Mouse (Mus musculus): ENCODE data around the gene Elovl6. TPM values are rescaled to one million over a fixed set of nuclear protein-coding genes. Genes with fewer than 3 reads are reported as not detected.

The Elovl6 gene
- total RNA-seq, 2 experiments from 2014 or later, result 52.7 to 54.6 TPM

DNA sequence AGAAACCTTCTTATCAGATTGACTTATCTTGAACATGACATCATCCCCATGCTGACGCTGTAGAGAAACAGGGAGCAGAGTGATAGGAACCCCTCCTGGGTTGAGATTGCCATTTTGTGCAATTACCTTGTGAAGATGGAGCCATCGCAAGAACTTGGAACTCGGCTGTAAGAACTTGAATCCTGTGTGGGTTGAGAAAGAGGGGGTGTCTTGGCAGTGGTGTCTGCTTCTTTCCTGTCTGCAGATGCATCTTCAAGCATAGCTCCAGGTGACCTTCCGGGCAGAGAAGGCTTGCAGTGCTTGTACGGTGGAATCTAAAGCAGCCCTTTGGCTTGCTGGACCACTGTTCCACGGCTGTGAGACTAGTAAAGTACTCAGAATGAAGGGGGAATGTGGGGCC, 63.9 kb downstream of the Elovl6 start:
- DNase-seq (ENCODE audit: low spot score in 2 of 2), result no peak

DNA sequence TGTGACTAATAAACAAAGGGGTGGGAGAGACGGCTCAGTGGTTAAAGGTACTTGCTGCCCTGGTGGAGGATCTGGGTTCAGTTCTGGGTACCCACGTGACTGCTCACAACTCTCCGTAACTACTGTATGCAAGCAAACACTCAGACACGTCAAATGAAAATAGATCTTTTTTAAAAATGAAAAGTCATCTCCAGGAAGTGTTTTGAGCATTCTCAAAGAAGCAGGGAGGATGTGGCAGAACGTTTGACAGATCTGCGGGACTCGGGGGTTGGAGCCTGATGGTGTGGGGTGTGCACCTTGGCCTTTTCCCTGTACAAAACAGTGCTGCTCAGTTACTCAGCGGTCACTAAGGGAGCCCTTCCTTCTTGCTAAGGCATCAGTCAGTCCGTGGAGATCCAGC, 70.1 kb downstream of the Elovl6 start:
- no peak for DNase-seq (ENCODE audit: low spot score in 2 of 2)

DNA sequence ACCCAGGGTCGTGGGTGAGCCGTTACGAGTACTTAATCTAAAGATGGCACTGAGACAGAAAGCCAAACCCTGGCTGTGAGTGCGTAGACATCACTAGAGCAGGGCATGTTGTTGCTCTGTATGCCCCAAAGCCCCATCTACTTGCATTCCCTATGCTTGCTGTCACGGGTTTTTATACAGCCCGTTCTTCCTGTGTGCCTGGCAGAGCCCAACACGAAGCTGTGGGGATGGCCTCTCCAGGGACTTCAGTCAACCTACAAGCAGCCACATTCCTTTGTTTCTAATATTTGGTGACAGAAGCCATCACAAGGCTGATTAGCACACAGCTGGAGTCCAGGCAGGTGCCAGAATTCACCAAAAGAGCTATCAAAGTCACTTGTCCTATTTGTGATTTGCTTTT, 73.3 kb downstream of the Elovl6 start:
- DNase-seq (ENCODE audit: low spot score in 2 of 2), result no peak

DNA sequence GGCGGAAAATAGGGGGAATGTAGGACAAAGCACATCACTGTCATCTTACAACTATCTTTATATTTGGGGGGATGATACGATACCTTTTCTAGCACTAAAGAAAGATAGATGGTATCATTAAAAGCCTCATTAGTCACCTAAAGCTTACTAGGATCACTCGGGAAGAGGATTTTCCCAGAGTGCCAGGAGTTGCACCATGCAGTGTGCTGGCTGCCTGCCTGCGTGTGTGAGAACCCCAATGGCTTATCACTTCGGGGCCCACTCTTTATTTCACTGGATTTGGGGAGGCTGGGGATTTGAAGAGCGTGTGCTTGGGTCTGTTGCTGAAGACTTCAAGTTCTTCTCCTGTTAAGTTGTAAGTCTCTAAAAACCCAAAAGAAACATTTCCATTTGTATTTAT, 73.8 kb downstream of the Elovl6 start:
- DNase-seq (ENCODE audit: low spot score in 2 of 2), result no peak

DNA sequence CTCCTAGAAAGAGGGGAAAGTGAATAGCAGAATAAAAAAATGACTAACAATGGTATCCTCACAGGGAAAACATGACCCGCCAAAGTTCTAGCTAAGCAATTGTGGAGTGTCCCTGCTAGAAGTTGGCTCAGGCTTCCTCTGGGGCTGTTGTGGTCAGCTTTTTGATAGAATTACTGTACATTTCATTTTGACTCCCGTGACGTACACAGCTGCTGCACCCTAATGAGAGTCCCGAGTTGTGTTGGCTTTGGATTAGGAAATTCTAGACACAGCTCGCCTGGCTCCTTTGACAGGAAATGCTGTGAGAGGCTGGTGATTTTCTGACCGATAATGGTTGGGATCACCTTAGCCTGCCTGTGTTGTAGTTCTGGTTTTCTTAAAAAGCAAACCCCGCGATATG, 79.5 kb downstream of the Elovl6 start:
- no peak for DNase-seq (ENCODE audit: low spot score in 2 of 2)

DNA sequence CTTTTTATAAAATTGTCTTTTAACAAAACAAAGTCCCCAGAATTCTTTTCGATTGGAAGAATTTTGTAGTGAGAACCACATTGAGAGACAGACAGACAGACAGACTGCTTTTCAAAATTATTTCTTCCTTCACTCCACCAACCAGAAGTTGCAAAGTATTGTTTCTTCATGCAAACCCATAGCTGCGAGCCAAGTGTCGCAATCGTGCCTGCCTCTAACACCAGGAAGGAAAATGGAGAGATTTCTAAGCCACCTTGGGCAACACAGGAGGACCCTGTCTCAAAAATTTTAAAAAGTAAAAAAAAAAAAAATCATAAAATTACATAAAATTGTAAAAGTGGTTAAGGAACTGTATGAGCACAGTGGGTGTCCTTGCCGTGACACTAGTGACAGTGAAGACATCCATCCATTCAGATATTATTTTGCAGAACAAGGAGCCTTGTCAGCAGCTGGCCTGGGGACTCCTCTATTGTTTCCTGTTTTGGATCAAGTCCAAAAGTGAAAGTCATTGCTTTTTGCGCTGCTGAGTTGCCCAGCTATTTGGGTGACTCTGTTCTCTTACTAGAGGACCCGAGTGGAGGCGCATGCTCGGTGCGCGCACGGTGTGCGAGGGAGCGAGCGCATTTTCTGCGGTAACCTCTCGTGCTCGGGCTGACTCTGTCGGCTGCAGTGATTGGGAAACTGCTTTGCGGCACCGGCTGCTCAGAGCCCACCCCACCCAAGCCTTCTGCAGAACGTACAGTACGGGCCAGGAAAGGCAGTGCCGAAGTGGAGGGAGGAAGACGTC, 80.3 kb downstream of the Elovl6 start:
- peak; percentile 37 to 46 for DNase-seq (ENCODE audit: low spot score in 2 of 2)

DNA sequence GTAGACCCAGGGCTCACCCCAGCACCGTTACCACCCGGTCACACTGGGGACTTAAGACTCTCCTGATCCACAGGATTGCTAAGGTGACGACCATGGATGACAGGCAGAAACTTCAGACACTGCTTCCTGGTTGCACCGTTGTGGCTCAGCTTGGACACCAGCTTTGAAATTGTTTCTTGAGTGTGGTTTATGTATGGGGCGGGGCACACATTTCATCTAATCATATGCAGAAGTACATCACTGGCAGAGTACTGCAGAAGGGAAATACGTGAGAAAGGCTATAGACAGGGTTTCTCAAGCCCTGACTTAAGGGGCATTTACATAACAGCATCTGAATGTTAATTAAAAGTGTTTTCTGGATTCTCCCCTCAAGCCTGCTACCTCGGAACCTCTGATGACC, 81.6 kb downstream of the Elovl6 start:
- no peak for DNase-seq (ENCODE audit: low spot score in 2 of 2)

DNA sequence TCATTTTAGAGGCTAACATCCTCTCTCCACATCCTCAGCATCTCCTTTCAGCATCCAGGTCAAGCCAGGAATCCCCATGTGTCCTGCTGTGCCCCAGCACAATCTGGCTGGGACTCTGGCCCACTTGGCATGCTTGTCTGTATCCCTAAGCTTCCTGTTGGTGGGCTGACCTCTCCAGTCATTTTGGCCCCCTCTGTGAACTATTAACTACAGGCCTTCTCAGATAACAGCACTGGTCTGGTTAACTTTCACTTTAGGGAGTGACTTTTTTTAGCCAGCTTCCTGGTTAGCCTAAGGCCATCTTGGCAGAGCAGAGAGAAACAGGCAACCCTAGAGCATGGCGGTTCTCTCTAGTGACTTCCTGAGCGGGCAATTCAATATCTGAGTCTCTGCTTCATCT, 82.1 kb downstream of the Elovl6 start:
- no peak for DNase-seq (ENCODE audit: low spot score in 2 of 2)

DNA sequence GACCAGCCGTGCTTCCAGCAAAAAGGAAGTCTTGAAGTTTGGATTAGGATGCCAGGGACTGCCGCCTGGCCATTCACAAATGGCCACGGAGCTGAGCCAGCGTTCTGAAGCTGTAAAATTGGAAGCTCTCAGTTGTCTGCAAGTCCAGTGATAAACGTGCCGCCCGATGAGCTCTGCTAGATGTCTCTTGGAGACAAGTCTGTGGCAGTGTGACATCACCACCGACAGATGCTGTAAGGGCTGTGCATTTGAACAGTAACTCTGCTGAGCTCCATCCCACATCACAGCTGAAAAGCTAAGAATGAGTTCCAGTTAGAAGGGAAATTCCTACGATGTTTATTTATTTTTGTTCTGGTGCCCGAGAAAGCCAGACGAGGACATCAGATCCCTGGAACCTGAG, 85.3 kb downstream of the Elovl6 start:
- no peak for DNase-seq (ENCODE audit: low spot score in 2 of 2)

DNA sequence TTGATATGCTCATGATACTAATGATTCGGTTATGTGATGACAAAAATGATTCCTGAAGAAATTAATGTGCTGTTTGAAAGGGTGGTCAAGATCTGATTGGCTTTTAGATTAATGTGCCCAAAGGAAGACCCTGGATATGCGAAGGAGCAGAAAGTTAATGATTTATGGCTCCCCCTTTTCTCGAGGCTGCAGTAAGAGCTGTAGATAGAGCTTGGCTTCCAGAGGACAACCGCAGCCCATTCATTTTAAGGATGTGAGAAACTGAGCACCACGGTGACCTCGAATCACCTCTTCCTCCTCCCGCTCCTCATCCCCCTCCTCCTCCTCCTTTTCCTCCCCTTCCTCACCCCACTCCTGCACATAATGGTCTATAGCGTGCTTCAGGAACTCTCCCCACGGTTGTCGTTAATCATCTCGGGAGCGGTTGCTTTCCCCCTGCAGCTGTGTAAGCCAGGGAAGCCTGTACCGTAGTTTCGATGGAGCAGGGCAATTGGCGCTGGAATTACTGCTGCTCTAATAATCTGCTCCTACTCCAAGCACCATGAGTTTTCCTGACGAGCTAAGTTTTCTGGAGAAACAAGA, 87.1 kb downstream of the Elovl6 start:
- DNase-seq (ENCODE audit: low spot score in 2 of 2), result no peak

DNA sequence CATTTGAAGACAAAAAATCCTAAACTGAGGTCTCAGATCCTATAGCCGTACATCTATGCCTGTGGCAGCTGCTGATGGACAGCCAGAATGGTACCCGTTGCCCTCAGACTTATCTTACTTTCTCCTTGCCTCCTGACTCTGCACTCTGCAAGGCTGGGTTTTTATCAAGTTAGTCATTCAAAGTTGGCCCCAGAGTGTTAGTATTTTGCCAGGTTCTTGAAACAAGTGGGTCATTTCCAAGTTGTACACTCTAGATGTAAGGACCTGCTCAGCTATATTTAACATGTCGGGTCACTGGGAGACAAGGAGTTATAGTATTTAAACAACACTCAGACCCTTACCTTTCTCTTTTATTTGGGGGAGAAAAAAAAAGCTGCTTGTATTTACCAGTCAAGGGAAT, 88.6 kb downstream of the Elovl6 start:
- no peak for DNase-seq (ENCODE audit: low spot score in 2 of 2)

DNA sequence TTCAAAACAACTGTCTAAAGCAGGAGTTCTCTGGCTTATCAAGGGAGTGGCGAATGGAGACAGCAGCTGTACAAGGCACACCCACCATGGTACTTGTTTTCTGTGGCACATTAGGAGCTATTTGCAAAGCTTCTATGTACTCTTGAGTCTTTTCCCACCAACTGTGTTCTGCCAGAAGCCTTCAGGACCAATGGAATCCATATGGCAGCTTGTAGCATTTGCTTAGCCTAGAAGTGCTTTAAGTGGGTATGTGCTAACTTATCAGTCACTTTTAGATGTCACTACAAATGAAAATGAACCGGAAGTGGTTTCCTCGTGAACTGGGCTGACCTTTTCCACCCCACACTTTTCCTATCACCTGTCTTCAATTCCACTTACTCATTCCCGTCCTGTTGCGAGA, 89.1 kb downstream of the Elovl6 start:
- peak in 1 of 2 experiments; percentile 38 for DNase-seq (ENCODE audit: low spot score in 2 of 2)

DNA sequence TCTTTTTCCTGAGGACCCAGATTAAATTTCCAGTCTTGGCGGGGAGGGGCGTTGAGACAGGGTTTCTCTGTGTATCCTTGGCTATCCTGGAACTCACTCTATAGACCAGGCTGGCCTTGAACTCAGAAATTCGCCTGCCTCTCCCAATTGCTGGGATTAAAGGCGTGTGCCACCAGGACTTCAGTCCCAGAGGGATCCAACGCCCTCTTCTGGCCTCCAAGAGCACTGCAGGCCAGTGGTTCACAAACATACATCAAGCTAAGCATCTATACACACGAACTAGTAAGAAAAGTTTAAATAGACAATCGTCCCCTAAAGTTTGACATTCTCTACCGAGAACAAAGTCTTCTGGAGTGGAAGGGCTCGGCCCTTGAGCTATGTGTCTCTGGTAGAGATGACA, 90.0 kb downstream of the Elovl6 start:
- no peak for DNase-seq (ENCODE audit: low spot score in 2 of 2)

DNA sequence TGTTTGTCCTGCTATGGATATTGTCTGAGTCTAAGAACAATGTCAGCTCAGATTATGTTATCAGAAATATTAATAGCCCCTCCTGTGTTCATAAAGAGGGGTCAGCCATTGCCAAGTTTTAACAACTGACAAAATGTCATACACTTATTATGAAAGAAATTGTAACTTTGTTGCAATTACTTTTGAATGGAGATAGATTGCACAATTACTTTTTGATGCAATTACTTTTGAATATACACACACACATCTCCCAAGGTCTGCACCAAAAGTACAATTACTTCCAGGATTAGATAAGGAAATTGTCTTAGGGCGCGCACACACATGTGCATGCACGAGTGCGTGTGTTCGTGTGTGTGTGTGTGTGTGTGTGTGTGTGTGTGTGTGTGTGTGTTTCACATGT, 90.5 kb downstream of the Elovl6 start:
- no peak for DNase-seq (ENCODE audit: low spot score in 2 of 2)

DNA sequence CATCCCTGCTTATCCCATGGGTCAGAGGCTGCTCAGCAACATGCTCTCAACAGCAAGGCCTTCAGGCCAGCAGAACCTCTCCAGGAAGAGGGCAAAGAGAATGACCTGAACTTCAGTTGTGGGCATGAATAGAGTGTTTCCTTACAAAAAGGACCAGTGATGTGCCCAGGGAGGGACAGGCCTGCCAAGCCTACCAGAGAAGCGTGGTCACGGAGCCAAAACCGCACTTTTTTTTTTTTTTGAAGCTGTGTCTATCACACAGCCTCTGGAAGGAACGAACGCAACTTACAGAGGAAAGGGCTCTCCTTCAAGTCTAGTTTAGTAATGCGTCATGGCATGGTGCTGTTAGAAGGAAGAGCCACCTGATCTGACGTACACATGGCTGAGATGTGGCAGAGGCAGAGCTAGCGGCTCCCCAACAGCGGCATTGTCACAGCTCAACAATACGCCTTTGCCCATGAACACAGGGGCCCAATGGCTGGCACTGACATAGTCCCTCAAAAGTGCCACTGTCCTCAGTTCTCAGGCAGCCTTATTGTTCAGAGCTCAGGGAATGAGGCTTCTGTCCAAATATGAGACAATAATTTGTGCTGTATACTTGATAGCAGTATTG, 92.1 kb downstream of the Elovl6 start:
- DNase-seq (ENCODE audit: low spot score in 2 of 2), result no peak

DNA sequence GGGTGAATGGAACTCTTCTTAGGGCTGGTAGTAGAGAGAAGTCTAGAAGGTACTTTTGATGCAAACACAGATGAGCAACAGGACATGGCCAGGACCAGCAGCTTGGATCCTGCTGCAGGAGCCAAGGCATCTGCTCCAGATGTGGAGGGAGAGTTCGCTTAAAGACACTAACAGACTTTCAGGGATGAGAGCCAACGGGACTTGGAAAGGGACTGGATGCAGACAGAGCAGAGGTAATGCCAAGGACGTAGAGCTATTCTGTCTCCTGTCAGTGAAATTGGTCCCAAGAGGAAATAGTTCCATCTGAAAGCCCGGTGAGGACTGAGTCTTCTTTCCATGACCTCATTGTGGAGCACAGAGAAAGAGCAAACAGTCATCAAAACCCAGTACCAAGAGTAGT, 95.1 kb downstream of the Elovl6 start:
- DNase-seq (ENCODE audit: low spot score in 2 of 2), result no peak

DNA sequence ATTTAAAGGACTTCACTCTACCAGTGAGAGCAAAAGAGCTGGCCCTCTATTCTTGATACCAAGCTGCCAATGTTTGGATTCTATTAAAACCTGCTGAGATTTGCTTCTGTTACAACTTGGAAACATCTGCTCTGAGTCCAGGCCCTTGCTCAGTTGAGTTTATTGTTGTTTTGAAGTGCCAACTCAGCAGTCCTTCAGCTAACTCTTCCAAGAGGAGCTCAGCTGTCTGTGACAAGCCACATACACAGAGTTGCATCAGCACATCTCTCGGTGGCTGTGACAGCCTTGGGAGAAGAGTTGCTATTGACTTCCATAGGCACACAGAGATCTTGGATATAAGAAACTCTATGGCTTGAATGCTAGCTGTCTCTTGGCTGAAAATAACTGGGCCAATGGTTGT, 98.9 kb downstream of the Elovl6 start:
- DNase-seq (ENCODE audit: low spot score in 2 of 2), result no peak

DNA sequence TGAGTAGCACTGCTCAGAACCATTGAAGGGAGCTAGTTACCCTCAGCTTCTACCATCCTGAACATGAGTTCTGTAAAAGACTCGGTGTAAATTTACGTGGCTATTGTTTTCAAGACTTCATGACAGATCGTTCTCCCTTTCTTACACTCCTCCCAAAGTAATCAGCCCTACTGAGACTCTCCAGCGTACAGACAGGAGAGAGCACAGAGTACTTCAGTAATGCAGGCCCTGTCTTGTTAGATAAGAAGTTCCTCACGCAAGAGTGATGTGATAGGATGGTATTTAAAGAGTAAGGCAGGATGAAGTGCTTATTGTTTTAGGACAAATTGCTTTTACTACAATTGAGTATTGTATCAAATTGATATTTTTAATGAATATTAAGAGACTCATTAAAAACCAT, 99.7 kb downstream of the Elovl6 start:
- no peak for DNase-seq (ENCODE audit: low spot score in 2 of 2)

DNA sequence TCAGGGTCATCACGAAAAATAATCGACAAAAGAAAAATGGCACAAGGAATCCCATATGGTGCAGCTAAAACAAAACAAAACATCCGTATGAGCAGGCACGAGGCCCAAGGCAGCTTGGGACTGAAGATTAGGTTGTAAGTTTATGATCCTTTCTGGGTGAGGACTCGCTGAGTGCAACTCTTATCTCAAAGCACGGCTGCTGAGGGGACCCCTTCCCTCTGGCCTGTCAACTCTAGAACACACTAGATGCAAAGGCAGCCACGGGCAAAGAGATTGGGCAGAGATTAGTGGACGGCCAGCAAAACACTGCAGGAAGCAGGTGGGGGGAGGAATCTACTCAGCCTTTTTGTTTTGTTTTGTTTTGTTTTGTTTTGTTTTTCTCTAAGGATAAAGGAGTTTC, 101.4 kb downstream of the Elovl6 start:
- DNase-seq (ENCODE audit: low spot score in 2 of 2), result no peak

DNA sequence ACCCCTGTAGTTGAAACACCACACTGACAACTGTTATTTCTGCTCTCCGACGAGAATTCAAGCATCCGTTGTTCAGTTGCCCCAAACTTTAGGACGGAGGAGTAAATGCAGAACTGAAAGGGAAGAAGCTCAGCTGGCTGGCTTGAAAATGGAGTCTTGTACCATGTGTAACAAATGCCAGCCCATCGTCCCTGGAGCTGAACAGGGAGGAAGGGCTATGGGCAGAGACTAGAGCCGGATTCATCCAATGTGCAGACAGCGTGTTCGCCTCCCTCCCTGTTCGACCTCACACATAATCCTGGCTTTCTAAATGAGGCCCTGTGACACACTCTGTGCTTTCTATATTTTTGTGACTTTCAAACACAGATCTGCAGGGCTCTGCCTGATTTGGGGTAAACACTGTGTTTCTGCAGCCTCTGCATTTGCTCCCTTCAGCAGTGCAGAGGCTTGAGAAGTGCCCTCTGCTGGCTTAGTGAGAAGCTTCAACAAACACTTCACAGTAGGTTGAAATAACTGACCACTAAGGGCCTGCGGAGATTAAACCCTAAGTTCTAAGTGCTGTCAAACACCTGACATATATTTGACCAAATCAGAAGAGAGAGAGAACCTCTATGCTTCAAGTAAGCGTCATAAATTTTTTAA, 102.2 kb downstream of the Elovl6 start:
- peak in 1 of 2 experiments; percentile 63 for DNase-seq (ENCODE audit: low spot score in 2 of 2)

DNA sequence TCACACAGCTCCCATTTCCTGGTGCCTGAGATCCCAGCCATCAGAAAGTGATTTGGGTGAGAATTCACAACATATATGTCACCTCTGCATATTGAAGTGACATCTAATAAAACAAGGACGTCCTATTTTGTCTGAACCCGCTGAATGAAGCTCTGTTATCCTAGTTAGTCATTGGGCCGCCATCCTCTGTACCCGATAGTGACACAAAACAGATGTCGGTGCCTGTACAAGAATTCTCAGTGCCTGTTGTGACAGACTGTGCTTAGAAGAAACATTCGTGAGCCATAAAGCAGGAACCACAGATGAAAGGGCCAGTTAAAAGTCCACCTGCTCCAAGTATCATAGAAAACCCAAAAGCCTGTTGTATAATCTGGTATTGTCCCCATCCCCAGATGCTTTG, 105.3 kb downstream of the Elovl6 start:
- DNase-seq (ENCODE audit: low spot score in 2 of 2), result no peak

DNA sequence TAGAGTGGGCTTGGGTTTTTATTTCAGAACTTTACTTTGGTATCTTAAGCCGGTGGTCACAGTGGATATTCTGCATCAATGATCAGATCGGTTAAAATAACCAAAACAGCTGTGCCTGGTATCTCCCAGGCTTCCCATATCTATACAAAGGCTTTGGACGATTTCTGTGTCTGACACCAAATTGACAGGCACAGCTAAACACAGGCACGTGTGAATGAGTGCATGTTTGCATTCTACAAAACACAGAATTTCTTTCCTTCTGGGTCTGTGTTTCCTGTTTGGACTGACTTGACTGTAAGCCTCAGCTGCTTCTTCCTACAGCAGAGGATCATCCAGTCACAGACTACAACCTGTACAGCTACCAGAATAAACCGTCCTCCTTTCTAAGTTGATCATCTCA, 107.5 kb downstream of the Elovl6 start:
- DNase-seq (ENCODE audit: low spot score in 2 of 2), result no peak

Data from layer of hippocampus, postnatal 14 days (tissue).